Mouse (Mus musculus): ENCODE data around the gene Sh3pxd2a. TPM values are rescaled to one million over a fixed set of nuclear protein-coding genes. Genes with fewer than 3 reads are reported as not detected.

Gene Sh3pxd2a
- total and polyA plus RNA-seq, 3 experiments: 36.1 to 53.2 (median 52.3) TPM

DNA sequence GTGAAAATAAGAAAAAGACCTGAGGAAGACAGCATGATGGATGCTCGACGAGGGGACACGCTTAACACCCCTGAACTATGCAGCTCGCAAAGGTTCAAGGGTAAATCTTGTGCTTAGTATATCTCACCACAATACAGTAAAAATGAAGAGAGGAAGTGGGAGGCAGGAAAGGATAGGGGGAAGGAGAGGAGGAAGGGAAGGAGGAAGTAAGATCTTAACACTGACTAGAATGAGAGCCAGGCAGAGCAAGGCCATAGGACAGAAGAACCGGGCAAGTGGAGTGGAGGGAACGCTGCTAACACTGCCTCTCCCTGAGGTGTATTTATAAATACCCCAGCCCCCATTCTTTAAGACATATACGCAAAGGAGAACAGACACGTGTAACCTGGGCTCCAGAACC is 58.7 kb downstream of the Sh3pxd2a start:
- TF ChIP-seq CTCF (IDR thresholded peaks at IDR 0.05) (no peak), EP300 (IDR thresholded peaks at IDR 0.05; ENCODE audit: insufficient read depth, low read depth, low read length) (no peak), POLR2A (IDR thresholded peaks at IDR 0.05; ENCODE audit: insufficient read depth, low read depth, low read length) (no peak)
- H3K9ac ChIP-seq (ENCODE audit: low read depth, low read length): no peak overlapping the region
- no peaks in the 10 kb centered on the region for H3K27me3 ChIP-seq (ENCODE audit: control insufficient read depth, insufficient read depth, low read length)
- WGBS: 69% methylated on average over 8 of the region's 8 CpGs
- H3K27ac ChIP-seq: no peak overlapping the region
- intact Hi-C loops (cut with DNase I): loop anchor here (1.0 kb wide), 1 partner anchor 36 kb away; no protein-coding TSS in a partner anchor
- peaks cover 6% of the 10 kb centered on the region for H3K36me3 ChIP-seq (ENCODE audit: control insufficient read depth, insufficient read depth, low read length)
- DNase-seq: no peak
- peaks cover 4% of the 10 kb centered on the region for H3K79me2 ChIP-seq (replicated peaks; ENCODE audit: control insufficient read depth, insufficient read depth, low read length)
- no peak overlapping the region for H3K4me3 ChIP-seq
- peaks cover 38% of the 10 kb centered on the region for H3K4me1 ChIP-seq (ENCODE audit: control insufficient read depth, insufficient read depth, low read length)

DNA sequence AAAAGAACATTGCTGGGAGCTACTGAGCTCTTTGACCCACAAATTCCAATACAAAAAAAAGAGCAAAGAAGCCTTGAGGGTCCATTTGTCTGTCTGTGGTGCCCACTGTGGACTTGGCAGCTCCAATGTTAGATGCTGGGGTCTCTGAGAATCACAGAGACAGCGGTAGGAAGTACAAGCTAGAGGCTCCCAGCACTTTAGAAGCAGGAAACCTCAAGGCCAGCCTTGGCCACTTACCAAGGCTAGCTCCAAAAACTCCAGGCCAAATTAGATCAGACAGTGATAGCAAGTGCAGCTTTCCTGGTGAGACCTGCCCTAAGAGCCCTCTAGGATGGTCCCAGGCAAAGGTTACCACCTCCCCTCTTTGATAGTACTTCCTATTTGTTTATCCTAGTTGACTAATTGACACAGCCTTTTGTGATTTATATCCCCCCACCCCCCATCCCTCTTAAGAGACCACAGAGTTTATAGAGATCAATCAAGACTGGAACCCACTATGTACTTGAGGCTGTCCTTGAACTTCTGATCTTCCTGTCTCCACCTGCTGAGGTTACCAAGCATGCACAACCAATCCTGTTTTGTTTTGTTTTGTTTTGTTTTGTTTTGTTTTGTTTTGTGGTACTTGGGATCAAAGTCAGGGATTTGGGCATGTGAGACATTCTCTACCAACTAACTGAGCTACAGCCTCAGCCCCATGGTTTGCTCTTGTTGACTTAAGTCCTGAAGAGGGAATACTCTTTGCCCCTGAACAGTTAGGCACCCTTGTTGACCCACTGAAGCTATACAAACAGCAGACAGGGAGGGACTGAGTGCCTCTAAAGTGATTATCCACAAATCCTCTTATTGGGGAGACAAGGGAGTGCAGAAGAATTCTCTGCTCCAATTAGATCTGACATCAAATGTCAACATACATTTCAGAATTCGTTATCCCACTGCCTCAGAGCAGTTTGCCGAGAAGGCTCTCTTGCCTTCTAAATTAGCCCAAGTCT is 60.5 kb downstream of the Sh3pxd2a start:
- TF ChIP-seq POLR2A (IDR thresholded peaks at IDR 0.05; ENCODE audit: insufficient read depth, low read depth, low read length): no peak
- H3K27ac ChIP-seq: peak overlapping the region; percentile 77
- no peak for DNase-seq
- intact Hi-C loops (cut with DNase I): no loop called here
- 65% methylated on average over 3 of the region's 3 CpGs for WGBS
- no peak overlapping the region for H3K4me3 ChIP-seq
- H3K79me2 ChIP-seq (replicated peaks; ENCODE audit: control insufficient read depth, insufficient read depth, low read length): peaks cover 1% of the 10 kb centered on the region; the same call in 1 of the 2 replicates
- H3K4me1 ChIP-seq (ENCODE audit: control insufficient read depth, insufficient read depth, low read length): peaks cover 33% of the 10 kb centered on the region
- no peaks in the 10 kb centered on the region for H3K27me3 ChIP-seq (ENCODE audit: control insufficient read depth, insufficient read depth, low read length)
- no peak overlapping the region for H3K9ac ChIP-seq (ENCODE audit: low read depth, low read length)
- peaks cover 6% of the 10 kb centered on the region for H3K36me3 ChIP-seq (ENCODE audit: control insufficient read depth, insufficient read depth, low read length)

DNA sequence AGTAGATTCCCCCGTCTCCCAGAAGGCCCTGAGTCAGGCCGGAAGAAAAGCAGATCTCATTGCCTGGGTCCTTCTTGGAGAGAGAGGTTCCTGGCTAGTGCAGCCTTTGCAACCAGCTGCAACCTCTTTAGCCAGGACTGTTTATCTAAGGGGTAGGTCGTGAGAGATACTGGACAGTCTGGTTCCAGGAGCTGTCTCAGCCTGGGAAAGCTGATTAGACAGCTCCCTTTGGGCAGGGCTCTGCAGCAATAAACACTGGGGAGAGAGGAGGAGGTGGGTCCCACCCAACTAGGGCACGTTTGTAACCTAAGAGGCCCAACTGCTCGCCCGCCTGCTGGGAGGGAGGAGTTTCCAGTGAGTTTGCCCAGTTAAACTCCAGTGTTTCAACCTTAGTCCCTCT is 61.2 kb downstream of the Sh3pxd2a start:
- H3K36me3 ChIP-seq (ENCODE audit: control insufficient read depth, insufficient read depth, low read length): peaks cover 6% of the 10 kb centered on the region
- DNase-seq: peak; percentile 68 to 80
- H3K4me1 ChIP-seq (ENCODE audit: control insufficient read depth, insufficient read depth, low read length): peaks cover 30% of the 10 kb centered on the region
- peak overlapping the region; percentile 77 for H3K27ac ChIP-seq
- no peak overlapping the region for H3K4me3 ChIP-seq
- intact Hi-C loops (cut with DNase I): no loop called here
- peak overlapping the region; percentile 49 for H3K9ac ChIP-seq (ENCODE audit: low read depth, low read length)
- TF ChIP-seq POLR2A (IDR thresholded peaks at IDR 0.05; ENCODE audit: insufficient read depth, low read depth, low read length) (no peak), EP300 (IDR thresholded peaks at IDR 0.05; ENCODE audit: insufficient read depth, low read depth, low read length) (0 out of 2 replicates have a peak, but pooled peaks have one; percentile 36), CTCF (IDR thresholded peaks at IDR 0.05) (peak; percentile 28)
- H3K79me2 ChIP-seq (replicated peaks; ENCODE audit: control insufficient read depth, insufficient read depth, low read length): peaks cover under 1% of the 10 kb centered on the region; the same call in 1 of the 2 replicates
- 13% methylated on average over 6 of the region's 6 CpGs for WGBS
- H3K27me3 ChIP-seq (ENCODE audit: control insufficient read depth, insufficient read depth, low read length): no peaks in the 10 kb centered on the region

DNA sequence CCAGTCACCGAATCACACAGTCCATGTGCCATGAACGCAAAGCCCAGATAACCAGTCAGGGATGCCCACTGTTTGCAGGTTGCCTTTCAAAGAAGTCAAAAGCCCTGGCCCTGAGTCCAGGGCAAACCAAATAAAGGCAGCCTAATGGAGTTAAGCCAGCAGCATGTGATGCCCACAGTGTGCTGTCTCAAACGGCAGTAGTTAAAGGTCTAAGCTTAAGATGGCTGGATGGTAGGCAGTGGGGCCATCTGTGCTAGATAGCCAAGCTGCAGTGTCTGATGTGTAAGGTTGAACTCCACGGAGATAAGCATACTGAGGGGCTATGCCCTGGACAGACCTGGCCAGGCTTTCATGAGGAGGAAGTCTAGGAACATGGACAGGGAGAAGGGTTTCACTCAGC is 61.7 kb downstream of the Sh3pxd2a start:
- Histone ChIP-seq H3K4me1 (ENCODE audit: control insufficient read depth, insufficient read depth, low read length) (peaks cover 30% of the 10 kb centered on the region), H3K36me3 (ENCODE audit: control insufficient read depth, insufficient read depth, low read length) (peaks cover 6% of the 10 kb centered on the region), H3K9ac (ENCODE audit: low read depth, low read length) (peak overlapping the region; percentile 49), H3K27ac (peak overlapping the region; percentile 77), H3K79me2 (replicated peaks; ENCODE audit: control insufficient read depth, insufficient read depth, low read length) (no peaks in the 10 kb centered on the region), H3K27me3 (ENCODE audit: control insufficient read depth, insufficient read depth, low read length) (no peaks in the 10 kb centered on the region), H3K4me3 (no peak overlapping the region)
- 45% methylated on average over 4 of the region's 4 CpGs for WGBS
- DNase-seq: peak in 1 of 2 experiments; percentile 53
- TF ChIP-seq EP300 (IDR thresholded peaks at IDR 0.05; ENCODE audit: insufficient read depth, low read depth, low read length) (no peak), CTCF (IDR thresholded peaks at IDR 0.05) (no peak), POLR2A (IDR thresholded peaks at IDR 0.05; ENCODE audit: insufficient read depth, low read depth, low read length) (no peak)
- intact Hi-C loops (cut with DNase I): no loop called here

DNA sequence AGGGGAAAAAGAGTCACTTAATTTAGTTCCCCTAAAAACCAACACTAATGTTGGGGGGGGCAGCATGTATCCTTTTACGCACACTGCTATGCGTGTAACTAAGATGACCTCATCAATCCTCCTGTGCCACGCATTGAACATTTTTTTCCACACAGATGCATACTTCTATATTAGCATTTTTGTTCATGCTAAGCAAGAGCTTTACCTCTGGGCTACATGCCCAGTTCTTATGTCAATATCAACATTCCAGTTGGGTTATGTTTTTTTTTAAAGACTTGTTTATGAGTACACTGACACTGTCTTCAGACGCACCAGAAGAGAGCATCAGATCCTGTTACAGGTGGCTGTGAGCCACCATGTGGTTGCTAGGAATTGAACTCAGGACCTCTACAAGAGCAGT is 64.5 kb downstream of the Sh3pxd2a start:
- intact Hi-C loops (cut with DNase I): no loop called here
- Histone ChIP-seq H3K9ac (ENCODE audit: low read depth, low read length) (no peak overlapping the region), H3K36me3 (ENCODE audit: control insufficient read depth, insufficient read depth, low read length) (peaks cover 6% of the 10 kb centered on the region), H3K27me3 (ENCODE audit: control insufficient read depth, insufficient read depth, low read length) (no peaks in the 10 kb centered on the region), H3K4me1 (ENCODE audit: control insufficient read depth, insufficient read depth, low read length) (peaks cover 22% of the 10 kb centered on the region), H3K4me3 (no peak overlapping the region), H3K27ac (no peak overlapping the region), H3K79me2 (replicated peaks; ENCODE audit: control insufficient read depth, insufficient read depth, low read length) (no peaks in the 10 kb centered on the region)
- TF ChIP-seq CTCF (IDR thresholded peaks at IDR 0.05) (no peak), EP300 (IDR thresholded peaks at IDR 0.05; ENCODE audit: insufficient read depth, low read depth, low read length) (no peak), POLR2A (IDR thresholded peaks at IDR 0.05; ENCODE audit: insufficient read depth, low read depth, low read length) (no peak)
- no peak for DNase-seq
- 82% methylated on average over 4 of the region's 4 CpGs for WGBS

DNA sequence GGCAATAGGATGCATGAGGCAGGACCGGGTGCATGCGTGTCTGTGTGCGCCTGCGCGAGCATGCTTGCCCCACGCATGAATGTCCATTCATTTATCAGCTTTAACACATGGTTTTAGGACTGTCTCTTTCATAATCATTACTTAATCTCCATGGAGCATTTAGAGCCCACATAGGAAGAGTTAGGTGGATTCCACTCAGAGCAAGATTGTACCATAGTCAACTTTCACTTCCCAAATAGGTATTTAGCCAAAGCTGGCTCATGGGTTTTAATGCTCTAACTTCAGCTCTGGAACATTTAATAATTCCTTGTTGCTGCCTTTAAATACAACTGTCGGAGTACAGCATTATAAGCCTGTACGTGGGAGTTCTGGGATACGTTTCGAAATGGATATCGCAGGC is 65.2 kb downstream of the Sh3pxd2a start:
- peaks cover 6% of the 10 kb centered on the region for H3K36me3 ChIP-seq (ENCODE audit: control insufficient read depth, insufficient read depth, low read length)
- 95% methylated on average over 11 of the region's 11 CpGs for WGBS
- no peaks in the 10 kb centered on the region for H3K27me3 ChIP-seq (ENCODE audit: control insufficient read depth, insufficient read depth, low read length)
- intact Hi-C loops (cut with DNase I): no loop called here
- H3K27ac ChIP-seq: no peak overlapping the region
- no peak for DNase-seq
- H3K4me3 ChIP-seq: no peak overlapping the region
- H3K79me2 ChIP-seq (replicated peaks; ENCODE audit: control insufficient read depth, insufficient read depth, low read length): no peaks in the 10 kb centered on the region; the same call in 1 of the 2 replicates
- peaks cover 22% of the 10 kb centered on the region for H3K4me1 ChIP-seq (ENCODE audit: control insufficient read depth, insufficient read depth, low read length)
- no peak overlapping the region for H3K9ac ChIP-seq (ENCODE audit: low read depth, low read length)
- no peak for TF ChIP-seq POLR2A (IDR thresholded peaks at IDR 0.05; ENCODE audit: insufficient read depth, low read depth, low read length)
- TF ChIP-seq CTCF (IDR thresholded peaks at IDR 0.05): no peak
- TF ChIP-seq EP300 (IDR thresholded peaks at IDR 0.05; ENCODE audit: insufficient read depth, low read depth, low read length): no peak

Measured in heart, adult 2 months (tissue).